ENCODE assay signal across 9 mouse cellular contexts in the genomic region with DNA sequence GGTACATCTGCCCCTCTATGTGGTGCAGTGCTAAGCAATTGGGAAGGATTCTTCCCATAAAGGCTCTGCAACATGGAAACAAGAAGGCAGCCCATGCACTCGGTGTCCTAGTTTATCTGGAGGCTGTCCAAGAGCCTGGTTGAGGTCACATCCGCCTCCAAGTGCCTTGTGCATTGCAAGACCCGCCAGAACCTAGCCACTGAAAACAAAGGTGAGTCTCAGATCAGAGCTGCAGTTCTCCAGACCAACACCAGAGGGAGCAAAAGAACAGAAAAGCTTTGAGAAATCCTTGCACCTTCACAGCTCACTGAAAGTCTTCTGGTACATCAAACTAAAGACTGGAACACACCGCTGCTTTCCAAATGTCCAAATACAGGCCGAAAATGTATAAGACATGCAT. TPM values are rescaled to one million over a fixed set of nuclear protein-coding genes. Genes with fewer than 3 reads are reported as not detected.
A peak's percentile ranks its signal among the peaks of the same experiment; 100 is the strongest.
DNase-seq lines count a peak whose midpoint lies in the region; ATAC-seq and TF ChIP-seq lines count a peak whose summit lies in the region.
"Had no signal": no experiment of that assay in that cellular context is flagged by ENCODE, and none has a peak within 500 bp of the region (broad histone marks: within the 10 kb centered on the region; RNA-seq: fewer than 3 reads in every experiment).

No protein-coding gene starts in this region.

- no peaks in the 10 kb centered on the region for H3K36me3 ChIP-seq in kidney, embryonic 15.5 days
- no peaks in the 10 kb centered on the region for H3K36me3 ChIP-seq in forebrain, embryonic 13.5 days (ENCODE audit: poor library complexity, severe bottlenecking)
- H3K36me3 ChIP-seq in neural tube, embryonic 11.5 days (ENCODE audit: control insufficient read depth, insufficient read depth, low read length) = no peaks in the 10 kb centered on the region
- no peaks in the 10 kb centered on the region for H3K36me3 ChIP-seq in thymus, adult 2 months (ENCODE audit: control insufficient read depth, insufficient read depth, low read length)
- H3K36me3 ChIP-seq: embryonic facial prominence, embryonic 15.5 days had no signal

- no peak overlapping the region for H3K27ac ChIP-seq in kidney, embryonic 15.5 days
- H3K27ac ChIP-seq in forebrain, embryonic 13.5 days = no peak overlapping the region
- no peak overlapping the region for H3K27ac ChIP-seq in neural tube, embryonic 11.5 days (ENCODE audit: low read depth, low read length)
- no peak overlapping the region for H3K27ac ChIP-seq in thymus, adult 2 months (ENCODE audit: control insufficient read depth, insufficient read depth, low read length)
- H3K27ac ChIP-seq: embryonic facial prominence, embryonic 15.5 days had no signal

- no peak overlapping the region for H3K4me3 ChIP-seq in kidney, embryonic 15.5 days (replicated peaks)
- H3K4me3 ChIP-seq in forebrain, embryonic 13.5 days = no peak overlapping the region
- no peak overlapping the region for H3K4me3 ChIP-seq in neural tube, embryonic 11.5 days (ENCODE audit: low read depth, low read length)
- no peak overlapping the region for H3K4me3 ChIP-seq in thymus, adult 2 months (ENCODE audit: control insufficient read depth, insufficient read depth, low read length)
- H3K4me3 ChIP-seq: embryonic facial prominence, embryonic 15.5 days had no signal

- no peak overlapping the region for H3K4me2 ChIP-seq in kidney, embryonic 15.5 days
- H3K4me2 ChIP-seq in forebrain, embryonic 13.5 days = no peak overlapping the region
- H3K4me2 ChIP-seq in neural tube, embryonic 11.5 days (ENCODE audit: low read depth) = no peak overlapping the region
- H3K4me2 ChIP-seq: embryonic facial prominence, embryonic 15.5 days had no signal

- TF ChIP-seq CTCF in thymus, adult 2 months (IDR thresholded peaks at IDR 0.05; ENCODE audit: borderline replicate concordance, control insufficient read depth, extremely low read depth, insufficient read depth, low read length, poor library complexity) = 0 out of 2 replicates have a peak, but pooled peaks have one; percentile 35

- ATAC-seq in kidney, embryonic 15.5 days (replicated peaks; ENCODE audit: low FRiP score) = no peak
- peak; percentile 19; the same call in 1 of the 2 replicates for ATAC-seq in forebrain, embryonic 13.5 days
- ATAC-seq in neural tube, embryonic 11.5 days (ENCODE audit: insufficient read depth, low FRiP score, low TSS enrichment) = no peak

- no peaks in the 10 kb centered on the region for H3K9me3 ChIP-seq in kidney, embryonic 15.5 days (replicated peaks)
- no peaks in the 10 kb centered on the region for H3K9me3 ChIP-seq in forebrain, embryonic 13.5 days (replicated peaks)
- H3K9me3 ChIP-seq in neural tube, embryonic 11.5 days (ENCODE audit: control insufficient read depth, low read length) = no peaks in the 10 kb centered on the region
- H3K9me3 ChIP-seq: embryonic facial prominence, embryonic 15.5 days had no signal

- 23% methylated on average over 5 of the region's 5 CpGs for WGBS in kidney, embryonic 15.5 days
- WGBS in forebrain, embryonic 13.5 days = 17% methylated on average over 5 of the region's 5 CpGs
- 26% methylated on average over 5 of the region's 5 CpGs for WGBS in neural tube, embryonic 11.5 days
- 10% methylated on average over 5 of the region's 5 CpGs for WGBS in thymus, adult 2 months

- peaks cover 6% of the 10 kb centered on the region; the same call in 1 of the 2 replicates for H3K4me1 ChIP-seq in kidney, embryonic 15.5 days
- no peaks in the 10 kb centered on the region for H3K4me1 ChIP-seq in forebrain, embryonic 13.5 days
- no peaks in the 10 kb centered on the region for H3K4me1 ChIP-seq in neural tube, embryonic 11.5 days (ENCODE audit: control insufficient read depth, insufficient read depth, low read length)
- no peaks in the 10 kb centered on the region for H3K4me1 ChIP-seq in thymus, adult 2 months (replicated peaks; ENCODE audit: control insufficient read depth, insufficient read depth, low read length)
- H3K4me1 ChIP-seq: embryonic facial prominence, embryonic 15.5 days had no signal

- no peak for TF ChIP-seq POLR2A in thymus, adult 2 months (IDR thresholded peaks at IDR 0.05; ENCODE audit: control insufficient read depth, extremely low read depth, insufficient read depth, low read length, poor library complexity)

- intact Hi-C loops in left cerebral cortex, postnatal 4 days (cut with DNase I) = loop anchor here (5.0 kb wide), 1 partner anchor 168 kb away; no protein-coding TSS in a partner anchor

- peak; percentile 63 for DNase-seq in kidney, adult 11 months
- DNase-seq in c-Kit-negative CD71-positive TER-119-positive erythroid progenitor cells, embryonic 14.5 days (ENCODE audit: low read depth, low spot score) = peak; percentile 9
- peak; percentile 76 for DNase-seq in induced T-regulatory cell, adult 2 months (ENCODE audit: low read depth)
- peak; percentile 77 for DNase-seq in left cerebral cortex, postnatal 4 days
- DNase-seq in neural tube, embryonic 11.5 days (ENCODE audit: low spot score) = peak; percentile 74
- DNase-seq in thymus, adult 2 months = peak; percentile 70

- H3K9ac ChIP-seq in kidney, embryonic 15.5 days = no peak overlapping the region
- no peak overlapping the region; the same call in 1 of the 2 replicates for H3K9ac ChIP-seq in forebrain, embryonic 13.5 days
- no peak overlapping the region for H3K9ac ChIP-seq in neural tube, embryonic 11.5 days (ENCODE audit: low read length)
- H3K9ac ChIP-seq: embryonic facial prominence, embryonic 15.5 days had no signal

- H3K27me3 ChIP-seq in kidney, embryonic 15.5 days = peaks cover 6% of the 10 kb centered on the region; the same call in 1 of the 2 replicates
- H3K27me3 ChIP-seq in forebrain, embryonic 13.5 days = no peaks in the 10 kb centered on the region
- no peaks in the 10 kb centered on the region for H3K27me3 ChIP-seq in neural tube, embryonic 11.5 days (ENCODE audit: control insufficient read depth, insufficient read depth, low read length)
- no peaks in the 10 kb centered on the region for H3K27me3 ChIP-seq in thymus, adult 2 months (ENCODE audit: control insufficient read depth, insufficient read depth, low read length)
- H3K27me3 ChIP-seq: embryonic facial prominence, embryonic 15.5 days had no signal

RNA-seq across cellular contexts. Expression of a gene that starts 11.7 kb away (rescaled TPM):
- 1.2 and 1.4 TPM in 2 replicates for polyA plus RNA-seq in kidney, embryonic 15.5 days (2015; fragmentation: Nextera tagmentation; extraction: Ambion mirVana)
- polyA plus RNA-seq in forebrain, embryonic 13.5 days (2015; fragmentation: Nextera tagmentation; extraction: Ambion mirVana) = 7.1 and 7.2 TPM in 2 replicates
- total RNA-seq in left cerebral cortex, postnatal 4 days (2021) = 10 to 100 TPM; 82.0 to 83.6 TPM
- 2.1 TPM in 2 replicates for polyA plus RNA-seq in neural tube, embryonic 11.5 days (2014; fragmentation: Nextera tagmentation; extraction: Ambion mirVana)
- polyA plus RNA-seq in thymus, adult 2 months (2012; rRNA removed) = 0.34 and 0.71 TPM in 2 replicates

RNA-seq across cellular contexts. Expression of a gene that starts 24.5 kb away (rescaled TPM):
- polyA plus RNA-seq in kidney, embryonic 15.5 days (2015; fragmentation: Nextera tagmentation; extraction: Ambion mirVana) = 61.9 and 70.8 TPM in 2 replicates
- 67.3 and 67.4 TPM in 2 replicates for polyA plus RNA-seq in forebrain, embryonic 13.5 days (2015; fragmentation: Nextera tagmentation; extraction: Ambion mirVana)
- total RNA-seq in left cerebral cortex, postnatal 4 days (2021) = 10 to 100 TPM; 22.4 to 28.1 TPM
- 77.1 and 82.1 TPM in 2 replicates for polyA plus RNA-seq in neural tube, embryonic 11.5 days (2014; fragmentation: Nextera tagmentation; extraction: Ambion mirVana)
- 8.4 and 9.2 TPM in 2 replicates for polyA plus RNA-seq in thymus, adult 2 months (2012; rRNA removed)

RNA-seq across cellular contexts. Expression of a gene that starts 51.0 kb away (rescaled TPM):
- polyA plus RNA-seq in kidney, embryonic 15.5 days (2015; fragmentation: Nextera tagmentation; extraction: Ambion mirVana) = 0.34 and 0.37 TPM in 2 replicates
- 0.38 and 0.59 TPM in 2 replicates for polyA plus RNA-seq in forebrain, embryonic 13.5 days (2015; fragmentation: Nextera tagmentation; extraction: Ambion mirVana)
- total RNA-seq in left cerebral cortex, postnatal 4 days (2021) = under 1 TPM; 0.70 to 0.88 TPM
- polyA plus RNA-seq in neural tube, embryonic 11.5 days (2014; fragmentation: Nextera tagmentation; extraction: Ambion mirVana) = 0.45 and 0.55 TPM in 2 replicates
- 0.07 and 0.08 TPM in 2 replicates for polyA plus RNA-seq in thymus, adult 2 months (2012; rRNA removed)

Comparison
In these comparisons a context has a peak if more than half of its experiments do, and no peak if none do; other contexts are left out.
1. DNase-seq: peak in every context shown above with its lines; median percentile 77 in left cerebral cortex, postnatal 4 days; 76 in induced T-regulatory cell, adult 2 months; 74 in neural tube, embryonic 11.5 days; 70 in thymus, adult 2 months; 63 in kidney, adult 11 months; 9 in c-Kit-negative CD71-positive TER-119-positive erythroid progenitor cells, embryonic 14.5 days.